Mouse (Mus musculus) CH12.LX (cell line): ENCODE measurements around the gene Bbs1. TPM values are rescaled to one million over a fixed set of nuclear protein-coding genes. Genes with fewer than 3 reads are reported as not detected.
"Not testable (repeated sequence)": the region's sequence is repeated elsewhere in the genome, so short reads cannot be mapped to it uniquely, and the experiment has no call there.

Experiments used
- DNase-seq: peaks from one replicate; pipeline ENCODE4 v3.0.0-alpha.2; 2013; ENCODE audit errors: extremely low read depth
- H3K27ac ChIP-seq: 2 replicates; pipeline ENCODE4 v1.5.1; 2012; ENCODE audit warnings: low read depth, mild to moderate bottlenecking, control low read depth, moderate library complexity; ENCODE audit not compliant: insufficient read depth
- H3K27me3 ChIP-seq: replicated peaks from 2 replicates; pipeline ENCODE3; 2012; ENCODE audit warnings: inconsistent platforms
- H3K36me3 ChIP-seq, 2 experiments: replicated peaks in 1 of 2; 2 replicates each; pipeline versions ENCODE3 to v1.6.1; 2012; ENCODE audit warnings: inconsistent platforms in 1 of 2, low read length in 1 of 2, mild to moderate bottlenecking in 1 of 2, mixed read lengths in 1 of 2, moderate library complexity in 1 of 2; ENCODE audit not compliant: control insufficient read depth in 1 of 2, insufficient read depth in 1 of 2
- H3K4me1 ChIP-seq, 2 experiments: 2 replicates each; pipeline ENCODE4 v1.6.1; 2012; ENCODE audit warnings: inconsistent platforms in 1 of 2, moderate library complexity in 1 of 2; ENCODE audit not compliant: insufficient read depth in 2 of 2, control insufficient read depth in 1 of 2
- H3K4me2 ChIP-seq: 2 replicates; pipeline ENCODE4 v1.6.1; 2012; ENCODE audit warnings: low read depth, mild to moderate bottlenecking, control low read depth; ENCODE audit not compliant: poor library complexity, insufficient read depth, severe bottlenecking
- H3K4me3 ChIP-seq, 3 experiments: fragments of 150-350 bp in 1 of 3; sonication (generic) in 1 of 3; replicated peaks in 1 of 3; 2 replicates each; pipeline versions ENCODE3 to v1.5.1; 2011 to 2012; ENCODE audit warnings: low read depth in 2 of 3, low read length in 2 of 3, mild to moderate bottlenecking in 2 of 3, moderate library complexity in 2 of 3, control low read depth in 1 of 3, improper control_type of control experiment in 1 of 3, inconsistent platforms in 1 of 3, mixed read lengths in 1 of 3; ENCODE audit not compliant: poor library complexity in 1 of 3
- H3K79me2 ChIP-seq: replicated peaks from 2 replicates; pipeline ENCODE4 v1.6.1; 2012; ENCODE audit warnings: mild to moderate bottlenecking, moderate library complexity; ENCODE audit not compliant: control insufficient read depth, poor library complexity, insufficient read depth, severe bottlenecking; ENCODE audit errors: extremely low read depth
- H3K9ac ChIP-seq: 2 replicates; pipeline ENCODE4 v1.6.1; 2012; ENCODE audit warnings: low read depth, mild to moderate bottlenecking, control low read depth, moderate library complexity; ENCODE audit not compliant: insufficient read depth
- H3K9me3 ChIP-seq: replicated peaks from 2 replicates; pipeline ENCODE3; 2012; ENCODE audit warnings: low read length, inconsistent platforms, mixed read lengths
- CHD2 ChIP-seq: IDR thresholded peaks from 2 replicates; pipeline ENCODE4 v1.6.1; 2011; ENCODE audit warnings: low read length, improper control_type of control experiment
- CTCF ChIP-seq, 2 experiments: IDR thresholded peaks in 1 of 2; conservative IDR thresholded peaks in 1 of 2; 2 replicates each; pipeline ENCODE4 v1.5.1; 2011 to 2012; ENCODE audit warnings: low read depth in 2 of 2, low read length in 2 of 2, improper control_type of control experiment in 1 of 2, inconsistent platforms in 1 of 2, mild to moderate bottlenecking in 1 of 2, moderate library complexity in 1 of 2
- E2F4 ChIP-seq: IDR thresholded peaks from 2 replicates; pipeline ENCODE4 v1.6.1; 2011; ENCODE audit warnings: low read depth, low read length, improper control_type of control experiment; ENCODE audit not compliant: insufficient replicate concordance
- ELF1 ChIP-seq: IDR thresholded peaks from 2 replicates; pipeline ENCODE4 v1.6.1; 2014; ENCODE audit warnings: low read depth, mild to moderate bottlenecking, inconsistent platforms, low read length, improper control_type of control experiment
- HCFC1 ChIP-seq: IDR thresholded peaks from 2 replicates; pipeline ENCODE4 v1.6.1; 2012; ENCODE audit warnings: low read depth, mild to moderate bottlenecking, inconsistent platforms, low read length, improper control_type of control experiment
- MEF2A ChIP-seq: IDR thresholded peaks from 2 replicates; pipeline ENCODE4 v1.6.1; 2014; ENCODE audit warnings: low read depth, mild to moderate bottlenecking, inconsistent platforms, low read length, improper control_type of control experiment, borderline replicate concordance
- MXI1 ChIP-seq: IDR thresholded peaks from 2 replicates; pipeline ENCODE4 v1.6.1; 2011; ENCODE audit warnings: mild to moderate bottlenecking, low read depth, low read length, improper control_type of control experiment
- NELFE ChIP-seq: IDR thresholded peaks from 2 replicates; pipeline ENCODE4 v1.6.1; 2011; ENCODE audit warnings: low read depth, low read length, improper control_type of control experiment
- NRF1 ChIP-seq: IDR thresholded peaks from 2 replicates; pipeline ENCODE4 v1.6.1; 2014; ENCODE audit warnings: low read depth, mild to moderate bottlenecking, inconsistent platforms, low read length, improper control_type of control experiment, moderate library complexity
- POLR2A ChIP-seq: IDR thresholded peaks from 2 replicates; pipeline ENCODE4 v1.6.1; 2011; ENCODE audit warnings: low read depth, mild to moderate bottlenecking, improper control_type of control experiment, low read length
- POLR2AphosphoS2 ChIP-seq: IDR thresholded peaks from 2 replicates; pipeline ENCODE4 v1.6.1; 2011; ENCODE audit warnings: low read depth, low read length, improper control_type of control experiment
- RAD21 ChIP-seq: IDR thresholded peaks from 2 replicates; pipeline ENCODE4 v1.6.1; 2011; ENCODE audit warnings: low read depth, mild to moderate bottlenecking, low read length, improper control_type of control experiment, moderate library complexity
- SIN3A ChIP-seq: IDR thresholded peaks from 2 replicates; pipeline ENCODE4 v1.6.1; 2012; ENCODE audit warnings: low read length, improper control_type of control experiment, inconsistent platforms
- TBP ChIP-seq: conservative IDR thresholded peaks from 2 replicates; pipeline ENCODE4 v1.6.1; 2011; ENCODE audit warnings: low read depth, low read length, improper control_type of control experiment
- TCF12 ChIP-seq: IDR thresholded peaks from 2 replicates; pipeline ENCODE4 v1.6.1; 2014; ENCODE audit warnings: low read depth, mild to moderate bottlenecking, inconsistent platforms, low read length, improper control_type of control experiment
- UBTF ChIP-seq: IDR thresholded peaks from 2 replicates; pipeline ENCODE4 v1.6.1; 2012; ENCODE audit warnings: low read depth, mild to moderate bottlenecking, inconsistent platforms, low read length, improper control_type of control experiment, moderate library complexity
- USF2 ChIP-seq: conservative IDR thresholded peaks from 2 replicates; pipeline ENCODE4 v1.6.1; 2011; ENCODE audit warnings: low read depth, low read length, improper control_type of control experiment
- ZNF384 ChIP-seq: IDR thresholded peaks from 2 replicates; pipeline ENCODE4 v1.6.1; 2012; ENCODE audit warnings: low read depth, low read length, improper control_type of control experiment, inconsistent platforms
- dilution Hi-C: fragments of 300-500 bp; cut with MboI; formaldehyde crosslinking; loops from 2 replicates; pipeline ENCODE4 v1.14.3; 2020; ENCODE audit warnings: low sequenced_read_pairs; ENCODE audit not compliant: extremely low pct_unique_long_range_greater_than_20kb, extremely low pct_ligation_motif_present
- in situ Hi-C: fragments of 300-500 bp; cut with MboI; formaldehyde crosslinking; loops from 3 replicates; pipeline ENCODE4 v1.14.3; 2019; ENCODE audit warnings: low sequenced_read_pairs, low pct_ligation_motif_present, low pct_unique_long_range_greater_than_20kb, mixed read lengths
- polyA plus RNA-seq: library from polyadenylated mRNA; unstranded; fragments of >175 nt; gene quantifications from 2 replicates; pipeline ENCODE4 v1.2.1, GENCODE M21; 2012; ENCODE audit warnings: low read depth; ENCODE audit not compliant: insufficient read length
- total RNA-seq, 2 experiments: library from RNA; depleted of rRNA; stranded (reverse); fragments of 300-350 nt in 1 of 2; fragments of >200 nt in 1 of 2; gene quantifications; 2 replicates each; pipeline ENCODE4 v1.2.3; 2012 to 2014

Gene Bbs1
- total RNA-seq (2012; rRNA removed): 2.7 and 3.0 TPM in 2 replicates
- 2.0 and 3.1 TPM in 2 replicates for total RNA-seq (2014; rRNA removed)
- 2.1 and 2.8 TPM in 2 replicates for polyA plus RNA-seq

GRCm38 (mm10) chr19:4905979-4906794 lies at the start of gene Bbs1:
Gene Bbs1, minus strand, starts transcription at chr19:4906628.
- peaks cover 32 to 61% of the 10 kb centered on the region in 2 experiments for H3K36me3 ChIP-seq
- H3K9ac ChIP-seq: peak within 1 kb of the TSS; percentile 31; the same call in 1 of the 2 replicates
- no peaks in the 10 kb centered on the region for H3K79me2 ChIP-seq
- H3K4me3 ChIP-seq: peak within 1 kb of the TSS; percentile 47 to 74 (median 65)
- DNase-seq: peak; percentile 76
- dilution Hi-C loops: no loop called here
- H3K27ac ChIP-seq: no peak within 1 kb of the TSS
- TF ChIP-seq UBTF: no peak
- TF ChIP-seq CHD2: no peak
- TF ChIP-seq HCFC1: peak; percentile 83
- TF ChIP-seq USF2: no peak
- no peak for TF ChIP-seq E2F4
- TF ChIP-seq POLR2A: peak; percentile 62
- peak; percentile 90 for TF ChIP-seq MXI1
- TF ChIP-seq POLR2AphosphoS2: peak; percentile 90
- TF ChIP-seq TCF12: peak; percentile 57; the same call in 1 of the 2 replicates
- TF ChIP-seq NRF1: peak; percentile 46; the same call in 1 of the 2 replicates
- TF ChIP-seq ZNF384: no peak
- no peak for TF ChIP-seq CTCF (conservative IDR thresholded peaks at IDR 0.05 in 1 of 2, IDR thresholded peaks at IDR 0.05 in 1 of 2; ENCODE audit: low read depth in 2 of 2, low read length in 2 of 2)
- TF ChIP-seq ELF1: 0 out of 2 replicates have a peak, but pooled peaks have one; percentile 36
- no peak for TF ChIP-seq MEF2A
- TF ChIP-seq NELFE: 0 out of 2 replicates have a peak, but pooled peaks have one; percentile 23
- peak; percentile 90 for TF ChIP-seq SIN3A
- peak; percentile 71; the same call in 1 of the 2 replicates for TF ChIP-seq TBP
- TF ChIP-seq RAD21: no peak
- TF ChIP-seq, all 38 proteins: peak for 10
- H3K4me2 ChIP-seq: peak within 1 kb of the TSS; percentile 54; the same call in 1 of the 2 replicates
- in situ Hi-C loops: no loop called here
- H3K9me3 ChIP-seq: no peaks in the 10 kb centered on the region
- H3K4me1 ChIP-seq: peaks cover 0 to 6% of the 10 kb centered on the region in 2 experiments; a peak in 2 of 4 replicates
- no peaks in the 10 kb centered on the region for H3K27me3 ChIP-seq

DNA sequence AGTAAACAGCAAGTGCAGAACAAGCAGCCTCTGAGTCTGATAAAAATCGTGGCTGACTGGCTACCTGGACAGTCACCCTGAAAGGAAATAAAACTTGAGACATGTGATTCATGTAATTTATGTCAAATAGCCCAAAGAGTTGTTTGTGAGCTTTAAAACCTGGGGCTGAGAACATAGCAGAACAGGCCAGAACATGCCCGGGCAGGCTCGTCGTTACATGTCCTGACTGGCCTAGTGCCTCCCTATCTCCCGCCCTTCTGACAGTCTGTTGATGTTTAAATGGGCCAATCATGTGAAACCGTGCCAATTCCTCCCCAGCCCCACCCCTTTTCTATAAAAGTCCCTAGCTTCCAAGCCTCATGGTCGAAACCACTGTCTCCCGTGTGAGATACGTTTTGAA lies 42.2 kb upstream of the Bbs1 start:
- H3K4me2 ChIP-seq, H3K9ac ChIP-seq, dilution Hi-C loops, H3K79me2 ChIP-seq, H3K27ac ChIP-seq, H3K9me3 ChIP-seq, in situ Hi-C loops, H3K4me3 ChIP-seq, DNase-seq, H3K36me3 ChIP-seq: not testable (repeated sequence)
- Histone ChIP-seq H3K27me3 (peaks cover 25% of the 10 kb centered on the region), H3K4me1 (peaks cover 3 to 12% of the 10 kb centered on the region in 2 experiments; a peak in 2 of 4 replicates)
